Mouse (Mus musculus) thymus, adult 2 months (tissue): Measurements from ENCODE around the gene Mfsd5.

Experiments
- CTCF ChIP-seq: fragments of 200-500 bp; IDR thresholded peaks from 2 replicates; pipeline ENCODE4 v1.5.1; 2012; ENCODE audit warnings: mild to moderate bottlenecking, control low read depth, low read length, moderate library complexity, borderline replicate concordance; ENCODE audit not compliant: control insufficient read depth, poor library complexity, insufficient read depth; ENCODE audit errors: extremely low read depth
- POLR2A ChIP-seq: fragments of 200-500 bp; IDR thresholded peaks from 2 replicates; pipeline ENCODE4 v1.6.1; 2012; ENCODE audit warnings: mild to moderate bottlenecking, low read length, control low read depth, moderate library complexity; ENCODE audit not compliant: control insufficient read depth, poor library complexity, insufficient read depth; ENCODE audit errors: extremely low read depth

DNA sequence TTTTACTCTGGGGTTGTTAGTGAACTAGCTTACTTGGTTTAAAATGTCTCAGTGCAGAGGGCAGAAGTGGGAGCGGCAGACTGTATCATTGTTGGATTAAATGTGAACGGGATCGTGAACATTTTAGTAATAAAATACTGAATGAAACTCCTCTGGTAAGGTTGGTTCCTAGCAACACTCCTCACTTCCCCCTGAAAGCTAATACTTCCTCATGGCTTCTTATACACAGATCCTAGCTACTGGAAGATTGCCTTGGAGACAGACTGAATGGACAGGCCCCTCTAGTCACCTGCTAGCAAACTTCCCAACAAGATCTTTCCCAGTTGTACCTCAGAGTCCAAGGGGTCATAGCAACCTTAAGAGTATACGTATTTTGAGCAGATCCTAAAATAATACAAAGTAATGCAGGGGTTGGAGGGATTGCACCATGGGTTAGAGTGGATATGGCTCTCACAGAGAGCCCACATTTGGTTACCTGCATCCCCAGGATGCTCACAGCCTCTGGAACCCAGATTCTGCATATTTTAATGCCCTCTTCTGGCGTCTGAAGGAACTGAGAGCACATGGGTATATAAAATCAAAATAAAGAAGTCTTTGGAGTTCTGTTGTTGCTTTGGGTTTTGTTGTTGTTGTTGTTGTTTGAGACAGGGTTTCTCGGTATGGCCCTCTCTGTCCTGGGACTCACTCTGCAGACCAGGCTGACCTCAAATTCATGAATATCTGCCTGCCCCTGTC lies 5.1 kb upstream of the Mfsd5 start:
- TF ChIP-seq CTCF (no peak), POLR2A (no peak)
